Mouse (Mus musculus): ENCODE data around the gene Arrdc1. TPM values are rescaled to one million over a fixed set of nuclear protein-coding genes. Genes with fewer than 3 reads are reported as not detected.

The Arrdc1 gene
- polyA plus RNA-seq, 1 experiment from 2014 or later: 18.9 TPM

DNA sequence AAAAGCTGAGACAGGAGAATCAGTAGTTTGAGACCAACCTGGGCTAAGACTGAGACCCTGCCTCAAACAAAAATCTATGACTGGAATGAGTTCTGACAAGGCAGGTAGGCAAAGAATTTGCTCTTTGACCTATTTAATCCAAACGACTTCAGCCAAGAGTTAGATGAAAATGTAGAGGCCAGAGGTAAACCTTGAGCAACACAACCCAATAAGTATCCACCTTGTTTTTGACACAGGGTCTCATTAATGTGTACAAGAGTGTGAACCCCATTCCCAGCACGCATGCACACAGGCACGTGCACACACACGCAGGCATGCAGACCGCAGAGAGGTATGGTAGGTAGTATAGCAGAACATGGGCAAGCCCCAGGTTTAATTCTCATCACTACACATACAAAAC is 42.7 kb downstream of the Arrdc1 start:
- H3K4me3 ChIP-seq: no peak overlapping the region
- H3K27ac ChIP-seq: no peak overlapping the region
- H3K4me2 ChIP-seq (replicated peaks): no peak overlapping the region
- no peaks in the 10 kb centered on the region for H3K36me3 ChIP-seq
- no peaks in the 10 kb centered on the region for H3K27me3 ChIP-seq (replicated peaks)
- no peaks in the 10 kb centered on the region for H3K4me1 ChIP-seq
- WGBS: 92% methylated on average over 5 of the region's 5 CpGs
- H3K9ac ChIP-seq: no peak overlapping the region
- no peak for ATAC-seq (ENCODE audit: low FRiP score, low read depth)
- H3K9me3 ChIP-seq: no peaks in the 10 kb centered on the region

DNA sequence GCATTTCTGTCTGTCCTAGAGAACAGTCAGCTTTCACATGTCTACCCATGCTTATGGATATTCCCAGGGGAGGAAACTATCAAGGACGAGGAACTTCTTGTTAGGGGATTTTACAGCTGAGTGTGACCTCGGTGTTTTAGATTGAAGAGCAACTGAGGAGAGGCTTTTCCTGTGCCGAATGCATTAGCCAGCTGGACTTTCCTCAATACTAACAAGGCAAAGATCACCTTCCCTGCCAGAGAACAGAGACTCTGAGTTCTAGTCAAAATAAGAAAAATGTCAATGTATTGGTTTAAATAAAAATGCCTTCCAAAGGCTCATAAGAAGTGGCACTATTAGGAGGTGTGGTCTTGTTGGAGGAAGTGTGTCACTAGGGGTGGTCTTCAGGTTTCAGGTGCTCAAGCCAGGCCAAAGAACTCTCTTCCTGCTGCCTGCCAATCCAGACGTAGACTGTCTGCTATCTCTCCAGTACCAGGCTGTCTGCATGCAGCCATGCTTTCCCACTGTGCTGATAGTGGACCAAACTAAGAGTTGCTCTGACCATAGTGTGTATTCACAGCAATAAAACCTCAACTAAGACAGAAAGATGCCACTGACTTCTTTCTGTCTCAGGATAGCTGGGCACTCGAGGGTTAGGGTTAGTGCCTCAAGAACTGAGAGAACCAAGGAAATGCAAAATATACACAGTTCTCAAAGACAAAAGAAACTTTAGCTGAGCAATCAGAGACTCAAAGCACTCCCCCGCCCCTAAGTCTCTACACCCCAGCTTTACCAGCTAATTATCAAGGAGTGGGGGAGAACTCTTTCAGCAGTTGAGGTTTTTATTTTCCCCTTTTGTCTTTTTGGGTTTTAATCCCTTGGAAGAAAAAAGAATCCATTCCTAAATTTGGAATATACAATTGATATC is 44.3 kb downstream of the Arrdc1 start:
- Histone ChIP-seq H3K4me2 (replicated peaks) (no peak overlapping the region), H3K9ac (no peak overlapping the region), H3K9me3 (no peaks in the 10 kb centered on the region), H3K4me1 (no peaks in the 10 kb centered on the region), H3K27ac (no peak overlapping the region), H3K27me3 (replicated peaks) (no peaks in the 10 kb centered on the region), H3K36me3 (peaks cover 12% of the 10 kb centered on the region), H3K4me3 (no peak overlapping the region)
- 69% methylated on average over 6 of the region's 6 CpGs for WGBS
- ATAC-seq (ENCODE audit: low FRiP score, low read depth): no peak

DNA sequence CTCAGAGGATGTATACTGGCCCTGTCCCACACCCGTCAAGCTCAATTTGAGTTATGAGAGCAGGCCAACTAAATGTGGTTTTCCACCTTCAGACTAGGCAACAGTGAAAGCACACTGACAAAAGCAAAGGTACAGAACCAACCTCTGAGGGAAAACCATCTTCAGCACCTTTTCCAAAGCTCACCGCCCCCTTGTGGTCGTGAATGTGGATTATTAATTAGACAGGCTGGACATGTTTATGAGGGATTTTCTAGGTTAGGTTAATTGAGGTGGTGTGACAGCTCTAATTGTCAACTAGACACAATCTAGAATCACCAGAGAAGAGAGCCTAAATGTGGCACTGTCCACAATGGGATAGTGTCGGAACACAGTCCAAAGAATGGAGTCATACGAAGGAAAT is 46.2 kb downstream of the Arrdc1 start:
- WGBS: 87% methylated on average over 5 of the region's 5 CpGs
- H3K9me3 ChIP-seq: no peaks in the 10 kb centered on the region
- no peak overlapping the region for H3K27ac ChIP-seq
- no peak for ATAC-seq (ENCODE audit: low FRiP score, low read depth)
- no peak overlapping the region for H3K9ac ChIP-seq
- no peak overlapping the region for H3K4me3 ChIP-seq
- H3K27me3 ChIP-seq (replicated peaks): no peaks in the 10 kb centered on the region
- no peak overlapping the region for H3K4me2 ChIP-seq (replicated peaks)
- no peaks in the 10 kb centered on the region for H3K4me1 ChIP-seq
- H3K36me3 ChIP-seq: peaks cover 20% of the 10 kb centered on the region

DNA sequence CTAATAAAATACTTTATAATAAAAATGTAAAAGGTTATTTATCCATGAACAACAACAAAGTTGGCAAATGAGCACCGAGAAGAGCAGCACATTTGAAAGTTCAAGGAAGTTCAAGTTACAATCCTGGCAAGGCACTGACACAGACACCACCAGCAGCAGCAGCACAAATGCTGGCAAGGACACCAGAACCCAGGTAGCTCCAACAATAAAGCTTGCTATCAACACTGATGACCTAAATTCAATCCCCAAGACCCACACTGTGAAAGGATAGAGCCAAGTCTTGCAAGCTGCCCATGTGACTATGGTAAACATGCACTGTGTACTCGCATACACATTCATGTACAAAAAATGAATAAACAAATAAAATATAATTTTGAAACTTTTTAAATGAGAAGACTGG is 54.4 kb downstream of the Arrdc1 start:
- H3K36me3 ChIP-seq: peaks cover 49% of the 10 kb centered on the region
- H3K9me3 ChIP-seq: no peaks in the 10 kb centered on the region
- no peak overlapping the region for H3K9ac ChIP-seq
- WGBS: 91% methylated on average over 2 of the region's 2 CpGs
- no peak overlapping the region for H3K4me3 ChIP-seq
- no peak overlapping the region for H3K27ac ChIP-seq
- no peak for ATAC-seq (ENCODE audit: low FRiP score, low read depth)
- H3K4me1 ChIP-seq: no peaks in the 10 kb centered on the region
- no peaks in the 10 kb centered on the region for H3K27me3 ChIP-seq (replicated peaks)
- H3K4me2 ChIP-seq (replicated peaks): no peak overlapping the region

Small RNAs within 50 kb of the gene (microRNA-seq; reads per million reads assigned to microRNA genes)
- not detected for gene Gm22875

Other genes with a start within 250 kb of the Arrdc1 start
- gene Cacna1b, start 172.1 kb downstream of the Arrdc1 start, polyA plus RNA-seq (2016; fragmentation: Nextera tagmentation; extraction: Ambion mirVana): 6.8 and 7.3 TPM in 2 replicates
- gene Ehmt1, start 15.6 kb downstream of the Arrdc1 start, polyA plus RNA-seq (2016; fragmentation: Nextera tagmentation; extraction: Ambion mirVana): 121 and 123 TPM in 2 replicates
- gene Zmynd19, start 14.5 kb upstream of the Arrdc1 start, polyA plus RNA-seq (2016; fragmentation: Nextera tagmentation; extraction: Ambion mirVana): 22.0 and 26.9 TPM in 2 replicates
- gene Dph7, start 27.1 kb upstream of the Arrdc1 start, polyA plus RNA-seq (2016; fragmentation: Nextera tagmentation; extraction: Ambion mirVana): 29.6 and 29.8 TPM in 2 replicates
- 150 and 168 TPM in 2 replicates for gene Mrpl41, start 39.8 kb upstream of the Arrdc1 start, polyA plus RNA-seq (2016; fragmentation: Nextera tagmentation; extraction: Ambion mirVana)
- 3.3 and 5.2 TPM in 2 replicates for gene Pnpla7, start 40.8 kb upstream of the Arrdc1 start, polyA plus RNA-seq (2016; fragmentation: Nextera tagmentation; extraction: Ambion mirVana)
- gene Nsmf, start 119.1 kb upstream of the Arrdc1 start, polyA plus RNA-seq (2016; fragmentation: Nextera tagmentation; extraction: Ambion mirVana): 114 and 120 TPM in 2 replicates
- gene Entpd8, start 145.1 kb upstream of the Arrdc1 start, polyA plus RNA-seq (2016; fragmentation: Nextera tagmentation; extraction: Ambion mirVana): not detected in 2 replicates
- not detected in 2 replicates for gene Noxa1, start 159.9 kb upstream of the Arrdc1 start, polyA plus RNA-seq (2016; fragmentation: Nextera tagmentation; extraction: Ambion mirVana)
- 96.8 and 97.4 TPM in 2 replicates for gene Nrarp, start 245.5 kb upstream of the Arrdc1 start, polyA plus RNA-seq (2016; fragmentation: Nextera tagmentation; extraction: Ambion mirVana)